ENCODE assay signal across 8 mouse cellular contexts in the genomic region with DNA sequence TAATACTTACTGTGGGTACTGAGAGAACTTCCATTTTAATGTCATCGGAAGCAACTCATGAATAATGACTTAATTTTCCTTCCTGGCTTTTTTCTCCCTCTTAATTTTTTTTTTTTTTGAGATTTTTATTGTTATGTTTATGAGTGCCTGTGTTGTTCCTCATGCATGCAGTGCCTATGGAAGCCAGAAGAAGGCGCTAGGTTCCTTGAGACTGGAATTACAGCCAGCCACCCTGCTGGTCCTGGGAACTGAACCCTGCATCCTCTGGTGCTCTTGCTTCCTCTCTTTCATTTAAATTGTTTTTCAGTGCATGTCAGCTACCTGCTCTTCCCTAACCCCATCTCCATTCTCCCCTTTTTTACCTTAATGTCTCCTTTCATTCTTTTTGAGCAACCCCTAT. TPM values are rescaled to one million over a fixed set of nuclear protein-coding genes. Genes with fewer than 3 reads are reported as not detected.
DNase-seq lines count a peak whose midpoint lies in the region; ATAC-seq and TF ChIP-seq lines count a peak whose summit lies in the region.

No protein-coding gene starts in this region.

- TF ChIP-seq EP300 in stomach, postnatal 0 days (optimal IDR thresholded peaks at IDR 0.05) = no peak

- peak; percentile 56 for DNase-seq in adrenal gland, postnatal 14 days
- no peak for DNase-seq in adrenal gland, adult 8-10 months
- DNase-seq in 416B (ENCODE audit: low read depth) = peak; percentile 70
- peak; percentile 40 for DNase-seq in embryo, embryonic 9.5 days (ENCODE audit: extremely low spot score)
- peak; percentile 74 for DNase-seq in hindbrain, postnatal 0 days (ENCODE audit: low spot score)
- DNase-seq in stomach, postnatal 0 days (ENCODE audit: low spot score) = peak; percentile 45
- DNase-seq in natural killer cell, adult 2 months (ENCODE audit: low spot score in 2 of 2) = no peak

- no peak for ATAC-seq in hindbrain, postnatal 0 days
- ATAC-seq in lung, embryonic 15.5 days (ENCODE audit: borderline replicate concordance, extremely low read depth, low FRiP score, low TSS enrichment) = no peak
- no peak for ATAC-seq in stomach, postnatal 0 days (ENCODE audit: low FRiP score, low TSS enrichment)

- H3K27me3 ChIP-seq in hindbrain, postnatal 0 days (ENCODE audit: insufficient read depth, low read length) = no peaks in the 10 kb centered on the region
- H3K27me3 ChIP-seq in lung, embryonic 15.5 days = no peaks in the 10 kb centered on the region
- no peaks in the 10 kb centered on the region for H3K27me3 ChIP-seq in stomach, postnatal 0 days (ENCODE audit: control insufficient read depth, insufficient read depth, low read length)

- peak overlapping the region; percentile 93 for H3K4me3 ChIP-seq in hindbrain, postnatal 0 days (ENCODE audit: low read length)
- peak overlapping the region; percentile 100 for H3K4me3 ChIP-seq in lung, embryonic 15.5 days
- no peak overlapping the region; the same call in 1 of the 2 replicates for H3K4me3 ChIP-seq in stomach, postnatal 0 days (ENCODE audit: low read depth, low read length)

- 17% methylated on average over 2 of the region's 2 CpGs for WGBS in hindbrain, postnatal 0 days
- WGBS in lung, embryonic 15.5 days = 50% methylated on average over 2 of the region's 2 CpGs
- 62% methylated on average over 2 of the region's 2 CpGs for WGBS in stomach, postnatal 0 days

- no peaks in the 10 kb centered on the region for H3K9me3 ChIP-seq in hindbrain, postnatal 0 days (ENCODE audit: low read length)
- H3K9me3 ChIP-seq in lung, embryonic 15.5 days = 0 out of 2 replicates have a peak, but pooled peaks cover 3% of the 10 kb centered on the region
- H3K9me3 ChIP-seq in stomach, postnatal 0 days (ENCODE audit: control insufficient read depth, low read length) = no peaks in the 10 kb centered on the region

- peaks cover 20% of the 10 kb centered on the region for H3K4me1 ChIP-seq in hindbrain, postnatal 0 days (ENCODE audit: insufficient read depth, low read length)
- peaks cover 25% of the 10 kb centered on the region for H3K4me1 ChIP-seq in lung, embryonic 15.5 days
- peaks cover 2% of the 10 kb centered on the region; the same call in 1 of the 2 replicates for H3K4me1 ChIP-seq in stomach, postnatal 0 days (replicated peaks; ENCODE audit: control insufficient read depth, insufficient read depth)

- H3K27ac ChIP-seq in hindbrain, postnatal 0 days = no peak overlapping the region
- H3K27ac ChIP-seq in lung, embryonic 15.5 days = no peak overlapping the region
- H3K27ac ChIP-seq in stomach, postnatal 0 days (replicated peaks) = no peak overlapping the region

- TF ChIP-seq CTCF in hindbrain, postnatal 0 days (IDR thresholded peaks at IDR 0.05; ENCODE audit: low read depth) = peak; percentile 74
- peak; percentile 69 for TF ChIP-seq CTCF in stomach, postnatal 0 days (IDR thresholded peaks at IDR 0.05; ENCODE audit: low read depth)

- peak overlapping the region; percentile 87 for H3K4me2 ChIP-seq in hindbrain, postnatal 0 days (ENCODE audit: low read depth, low read length)
- peak overlapping the region; percentile 97 for H3K4me2 ChIP-seq in lung, embryonic 15.5 days
- H3K4me2 ChIP-seq in stomach, postnatal 0 days (replicated peaks; ENCODE audit: low read depth) = peak overlapping the region; percentile 96

- H3K36me3 ChIP-seq in hindbrain, postnatal 0 days (ENCODE audit: insufficient read depth, low read length) = 0 out of 2 replicates have a peak, but pooled peaks cover 2% of the 10 kb centered on the region
- H3K36me3 ChIP-seq in lung, embryonic 15.5 days = 0 out of 2 replicates have a peak, but pooled peaks cover 2% of the 10 kb centered on the region
- peaks cover 5% of the 10 kb centered on the region; the same call in 1 of the 2 replicates for H3K36me3 ChIP-seq in stomach, postnatal 0 days (ENCODE audit: control insufficient read depth, insufficient read depth, low read length)

- H3K9ac ChIP-seq in hindbrain, postnatal 0 days (replicated peaks; ENCODE audit: low read length) = no peak overlapping the region
- peak overlapping the region; percentile 90 for H3K9ac ChIP-seq in lung, embryonic 15.5 days
- no peak overlapping the region for H3K9ac ChIP-seq in stomach, postnatal 0 days (ENCODE audit: low read length)

RNA-seq across cellular contexts. Expression of a gene that starts 2.1 kb away (rescaled TPM):
- 26.3 and 27.5 TPM in 2 replicates for total RNA-seq in adrenal gland, postnatal 14 days (2021)
- total RNA-seq in adrenal gland, adult 8-10 months (2022) = 10 to 100 TPM; 41.4 to 45.3 (median 42.6) TPM
- total RNA-seq in hindbrain, postnatal 0 days (2014; rRNA removed) = 28.4 and 35.9 TPM in 2 replicates
- polyA plus RNA-seq in hindbrain, postnatal 0 days (2015; fragmentation: Nextera tagmentation; extraction: Ambion mirVana) = 5.2 and 5.4 TPM in 2 replicates
- 3.2 TPM in 2 replicates for polyA plus RNA-seq in lung, embryonic 15.5 days (2015; fragmentation: Nextera tagmentation; extraction: Ambion mirVana)
- polyA plus RNA-seq in stomach, postnatal 0 days (2015; fragmentation: Nextera tagmentation; extraction: Ambion mirVana) = 1.6 and 2.0 TPM in 2 replicates

RNA-seq across cellular contexts. Expression of a gene that starts 23.0 kb away (rescaled TPM):
- total RNA-seq in adrenal gland, postnatal 14 days (2021) = 8.9 and 9.7 TPM in 2 replicates
- 10 to 100 TPM in 2 of 4 experiments, 1 to 10 TPM in 2; 6.8 to 18.1 (median 11.3) TPM for total RNA-seq in adrenal gland, adult 8-10 months (2022)
- 8.1 and 11.5 TPM in 2 replicates for total RNA-seq in hindbrain, postnatal 0 days (2014; rRNA removed)
- polyA plus RNA-seq in hindbrain, postnatal 0 days (2015; fragmentation: Nextera tagmentation; extraction: Ambion mirVana) = 11.2 and 12.7 TPM in 2 replicates
- 12.4 and 15.9 TPM in 2 replicates for polyA plus RNA-seq in lung, embryonic 15.5 days (2015; fragmentation: Nextera tagmentation; extraction: Ambion mirVana)
- 6.1 and 8.5 TPM in 2 replicates for polyA plus RNA-seq in stomach, postnatal 0 days (2015; fragmentation: Nextera tagmentation; extraction: Ambion mirVana)

RNA-seq across cellular contexts. Expression of a gene that starts 25.5 kb away (rescaled TPM):
- total RNA-seq in adrenal gland, postnatal 14 days (2021) = 2.1 TPM in 1 of 2 replicates, not detected in the other
- not detected for total RNA-seq in adrenal gland, adult 8-10 months (2022)
- total RNA-seq in hindbrain, postnatal 0 days (2014; rRNA removed) = not detected in 2 replicates
- polyA plus RNA-seq in hindbrain, postnatal 0 days (2015; fragmentation: Nextera tagmentation; extraction: Ambion mirVana) = not detected in 2 replicates
- 0.25 TPM in 1 of 2 replicates, not detected in the other for polyA plus RNA-seq in lung, embryonic 15.5 days (2015; fragmentation: Nextera tagmentation; extraction: Ambion mirVana)
- polyA plus RNA-seq in stomach, postnatal 0 days (2015; fragmentation: Nextera tagmentation; extraction: Ambion mirVana) = 0.28 and 0.33 TPM in 2 replicates

RNA-seq across cellular contexts. Expression of a gene that starts 33.5 kb away (rescaled TPM):
- total RNA-seq in adrenal gland, postnatal 14 days (2021) = 11.7 and 15.3 TPM in 2 replicates
- 10 to 100 TPM; 15.4 to 26.8 (median 18.7) TPM for total RNA-seq in adrenal gland, adult 8-10 months (2022)
- total RNA-seq in hindbrain, postnatal 0 days (2014; rRNA removed) = 38.1 and 55.1 TPM in 2 replicates
- 30.8 and 32.5 TPM in 2 replicates for polyA plus RNA-seq in hindbrain, postnatal 0 days (2015; fragmentation: Nextera tagmentation; extraction: Ambion mirVana)
- polyA plus RNA-seq in lung, embryonic 15.5 days (2015; fragmentation: Nextera tagmentation; extraction: Ambion mirVana) = 20.3 and 26.0 TPM in 2 replicates
- polyA plus RNA-seq in stomach, postnatal 0 days (2015; fragmentation: Nextera tagmentation; extraction: Ambion mirVana) = 19.5 and 20.1 TPM in 2 replicates

RNA-seq across cellular contexts. Expression of a gene that starts 42.3 kb away (rescaled TPM):
- total RNA-seq in adrenal gland, postnatal 14 days (2021) = 4.2 and 4.6 TPM in 2 replicates
- total RNA-seq in adrenal gland, adult 8-10 months (2022) = 1 to 10 TPM; 4.1 to 6.2 (median 5.1) TPM
- 18.5 and 19.6 TPM in 2 replicates for total RNA-seq in hindbrain, postnatal 0 days (2014; rRNA removed)
- polyA plus RNA-seq in hindbrain, postnatal 0 days (2015; fragmentation: Nextera tagmentation; extraction: Ambion mirVana) = 9.6 and 10.0 TPM in 2 replicates
- 10.8 and 12.5 TPM in 2 replicates for polyA plus RNA-seq in lung, embryonic 15.5 days (2015; fragmentation: Nextera tagmentation; extraction: Ambion mirVana)
- 18.2 and 19.1 TPM in 2 replicates for polyA plus RNA-seq in stomach, postnatal 0 days (2015; fragmentation: Nextera tagmentation; extraction: Ambion mirVana)

Comparison
In these comparisons a context has a peak if more than half of its experiments do, and no peak if none do; other contexts are left out.
1. DNase-seq: peak in adrenal gland, postnatal 14 days (single experiment), 416B (single experiment), embryo, embryonic 9.5 days (single experiment), hindbrain, postnatal 0 days (single experiment) and stomach, postnatal 0 days (single experiment); none in adrenal gland, adult 8-10 months (single experiment) and natural killer cell, adult 2 months (0 of 2).
2. Peak in every context shown above with its lines, with median percentiles within 50 percentile points of each other: H3K4me2 ChIP-seq.